Mouse (Mus musculus): Measurements from ENCODE around the gene Ndufs3. TPM values are rescaled to one million over a fixed set of nuclear protein-coding genes. Genes with fewer than 3 reads are reported as not detected.

Ndufs3 gene
- 126 TPM for polyA plus RNA-seq (2014; fragmentation: Illumina TruSeq; extraction: RNeasy Lipid Tissue Mini Kit (QIAGEN cat#74804); ENCODE audit: low replicate concordance)

DNA sequence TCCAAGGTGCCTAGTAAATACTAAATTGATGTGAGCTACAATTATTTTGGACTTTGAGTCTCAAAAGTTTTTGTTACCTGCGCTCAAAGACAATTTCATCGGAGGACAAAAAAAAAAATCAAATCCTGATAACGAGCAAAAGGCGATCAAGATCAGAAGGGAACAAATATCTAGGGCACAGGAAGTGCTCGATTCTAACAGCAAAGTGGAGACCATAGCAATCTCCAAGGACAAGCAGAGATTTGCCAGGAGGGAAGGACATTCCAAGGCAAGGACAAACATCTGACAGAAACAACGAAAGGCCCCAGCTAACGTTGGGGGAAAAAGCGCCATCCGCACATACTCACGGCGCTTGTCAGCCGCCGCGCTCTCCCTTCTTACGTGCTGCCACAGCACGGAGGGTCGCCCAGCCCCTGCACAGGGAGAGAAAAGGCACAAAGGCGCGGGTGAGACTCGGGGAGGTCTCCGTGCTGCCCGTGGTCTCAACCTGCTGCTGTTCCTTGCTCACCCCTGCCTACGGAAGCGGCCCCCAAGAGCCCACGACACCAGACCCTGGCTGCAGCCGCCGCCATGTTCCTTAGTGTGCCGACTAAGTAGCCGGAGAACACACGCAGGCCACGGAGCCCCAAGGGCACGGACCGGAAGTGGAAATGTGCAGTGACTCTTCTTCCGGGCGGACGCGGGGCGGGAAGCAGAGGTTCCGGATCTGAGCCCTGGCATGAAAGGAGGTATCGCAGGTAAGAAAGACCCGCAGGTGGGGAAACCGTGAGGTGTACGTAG lies at the start of gene Ndufs3, which contains the start of gene Kbtbd4:
Gene Ndufs3 (minus strand): TSS at position 752 of the 780 bp plus-strand sequence.
Gene Kbtbd4 (plus strand): TSS at position 665 of the 780 bp plus-strand sequence.

DNA sequence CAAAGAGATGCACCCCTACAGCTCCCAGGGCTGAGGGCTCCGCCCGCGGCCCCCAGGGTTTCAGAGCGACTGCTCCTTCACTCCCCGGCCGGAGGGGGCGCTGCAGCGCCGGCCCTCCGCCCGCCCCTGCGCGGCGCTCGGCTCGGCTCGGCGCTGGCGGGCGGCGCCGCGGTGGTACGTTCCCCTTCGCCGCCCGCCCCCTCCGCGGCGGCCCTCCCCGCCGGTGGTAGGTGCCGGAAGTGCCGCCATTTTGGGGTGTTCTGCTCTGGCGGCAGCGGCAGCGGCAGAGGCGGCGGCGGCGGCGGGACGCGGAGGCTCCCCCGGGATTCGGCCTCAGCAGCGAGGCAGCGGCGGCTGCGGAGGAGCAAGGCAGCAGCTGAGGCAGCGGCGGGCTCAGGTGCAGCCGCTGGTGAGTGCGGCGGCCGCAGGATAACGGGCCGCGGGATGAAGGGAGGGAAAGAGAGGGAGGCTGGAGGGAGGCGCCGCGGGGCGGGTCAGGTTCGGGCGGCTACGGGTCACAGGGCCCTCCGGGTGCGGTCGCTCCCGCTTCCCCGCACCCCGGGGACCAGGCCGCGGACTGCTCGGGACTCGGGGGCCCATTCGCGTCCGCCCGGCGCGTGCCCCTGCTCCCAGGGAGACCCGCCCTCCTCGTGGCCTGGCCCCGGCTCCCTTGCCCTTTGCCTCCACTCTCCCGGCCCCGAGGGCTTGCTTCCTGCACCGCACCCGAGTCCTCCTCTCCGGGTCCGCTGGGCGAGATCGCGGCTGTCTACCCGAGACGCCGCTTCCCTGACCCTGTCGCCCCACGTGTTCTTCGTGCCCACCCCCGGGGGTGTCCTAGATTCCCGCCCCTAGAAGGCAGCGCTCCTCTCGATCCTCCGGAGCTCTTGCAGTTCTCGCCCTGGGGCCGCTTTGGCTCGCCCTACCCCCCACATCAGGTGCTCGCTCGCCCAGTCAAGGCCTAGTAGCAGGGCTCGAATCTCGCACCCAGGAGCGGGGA lies 35.9 kb upstream of the Ndufs3 start, which contains the start of gene Celf1:
Gene Celf1 (plus strand): TSS at position 150 of the 997 bp plus-strand sequence.

DNA sequence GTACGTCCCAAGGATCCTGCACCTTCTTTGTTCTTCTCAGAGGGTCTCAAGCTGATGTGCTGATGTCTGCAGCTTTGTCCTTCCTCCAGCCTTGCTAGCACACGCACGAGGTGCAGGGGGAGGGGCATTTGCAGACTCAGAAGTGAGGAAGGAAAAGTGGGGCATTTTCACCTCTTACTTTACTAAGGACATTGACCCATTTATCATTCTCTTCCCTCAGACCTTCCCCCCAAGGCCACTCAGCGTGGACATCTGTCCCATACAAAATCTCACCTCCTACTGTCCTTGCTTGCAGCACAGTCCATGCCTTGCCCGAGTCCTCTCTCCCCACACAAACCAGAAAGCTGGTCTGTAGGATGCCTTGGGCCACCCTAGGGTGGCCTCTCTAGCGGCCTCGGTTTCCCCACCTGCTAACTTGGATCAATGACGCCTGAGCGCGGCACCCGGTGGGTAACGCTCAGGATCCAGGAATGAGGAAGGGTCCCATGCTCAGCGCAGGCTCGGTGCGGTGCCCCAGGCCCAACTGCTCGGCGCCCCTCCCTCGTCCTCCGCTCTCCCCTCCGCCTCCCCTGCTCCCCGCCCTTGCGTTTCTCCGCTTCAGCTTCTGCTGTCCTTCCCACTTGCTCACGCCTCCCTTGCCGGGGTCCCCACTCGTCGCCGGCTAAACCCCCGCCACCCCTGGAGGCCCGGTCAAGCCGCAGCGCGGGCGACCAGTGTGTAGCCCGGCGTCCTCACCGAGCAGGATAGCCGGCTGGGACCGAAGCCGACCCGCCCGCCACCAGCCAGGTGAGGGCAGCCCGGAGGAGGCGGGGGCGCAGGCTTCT lies 19.2 kb downstream of the Ndufs3 start, which contains the start of gene C1qtnf4:
Gene C1qtnf4 (plus strand): TSS at position 643 of the 824 bp plus-strand sequence.

GRCm38 (mm10) chr2:90846955-90847680 lies 57.5 kb downstream of the Ndufs3 start, which contains the start of gene Mtch2:
Mtch2 (plus strand) TSS chr2:90847155.

Other genes starting within 250 kb of the Ndufs3 start
- gene Nup160, start 227.6 kb downstream of the Ndufs3 start, polyA plus RNA-seq (2014; fragmentation: Illumina TruSeq; extraction: RNeasy Lipid Tissue Mini Kit (QIAGEN cat#74804); ENCODE audit: low replicate concordance): 16.1 TPM
- gene Fnbp4, start 159.5 kb downstream of the Ndufs3 start, polyA plus RNA-seq (2014; fragmentation: Illumina TruSeq; extraction: RNeasy Lipid Tissue Mini Kit (QIAGEN cat#74804); ENCODE audit: low replicate concordance): 103 TPM
- 0.26 TPM for gene Agbl2, start 122.1 kb downstream of the Ndufs3 start, polyA plus RNA-seq (2014; fragmentation: Illumina TruSeq; extraction: RNeasy Lipid Tissue Mini Kit (QIAGEN cat#74804); ENCODE audit: low replicate concordance)
- 2,180 TPM for gene Mtch2, start 57.7 kb downstream of the Ndufs3 start, polyA plus RNA-seq (2014; fragmentation: Illumina TruSeq; extraction: RNeasy Lipid Tissue Mini Kit (QIAGEN cat#74804); ENCODE audit: low replicate concordance)
- gene C1qtnf4, start 19.0 kb downstream of the Ndufs3 start, polyA plus RNA-seq (2014; fragmentation: Illumina TruSeq; extraction: RNeasy Lipid Tissue Mini Kit (QIAGEN cat#74804); ENCODE audit: low replicate concordance): not detected
- 5.5 TPM for gene Kbtbd4, start 87 bp downstream of the Ndufs3 start, polyA plus RNA-seq (2014; fragmentation: Illumina TruSeq; extraction: RNeasy Lipid Tissue Mini Kit (QIAGEN cat#74804); ENCODE audit: low replicate concordance)
- gene Celf1, start 35.6 kb upstream of the Ndufs3 start, polyA plus RNA-seq (2014; fragmentation: Illumina TruSeq; extraction: RNeasy Lipid Tissue Mini Kit (QIAGEN cat#74804); ENCODE audit: low replicate concordance): 84.7 TPM
- gene Rapsn, start 130.8 kb upstream of the Ndufs3 start, polyA plus RNA-seq (2014; fragmentation: Illumina TruSeq; extraction: RNeasy Lipid Tissue Mini Kit (QIAGEN cat#74804); ENCODE audit: low replicate concordance): not detected
- gene Psmc3, start 149.2 kb upstream of the Ndufs3 start, polyA plus RNA-seq (2014; fragmentation: Illumina TruSeq; extraction: RNeasy Lipid Tissue Mini Kit (QIAGEN cat#74804); ENCODE audit: low replicate concordance): 74.5 TPM
- gene Slc39a13, start 165.6 kb upstream of the Ndufs3 start, polyA plus RNA-seq (2014; fragmentation: Illumina TruSeq; extraction: RNeasy Lipid Tissue Mini Kit (QIAGEN cat#74804); ENCODE audit: low replicate concordance): 0.89 TPM
- gene Spi1, start 177.6 kb upstream of the Ndufs3 start, polyA plus RNA-seq (2014; fragmentation: Illumina TruSeq; extraction: RNeasy Lipid Tissue Mini Kit (QIAGEN cat#74804); ENCODE audit: low replicate concordance): 2.4 TPM
- gene Mybpc3, start 213.3 kb upstream of the Ndufs3 start, polyA plus RNA-seq (2014; fragmentation: Illumina TruSeq; extraction: RNeasy Lipid Tissue Mini Kit (QIAGEN cat#74804); ENCODE audit: low replicate concordance): not detected

Data from small intestine, adult 10 weeks (tissue).